Mouse (Mus musculus) midbrain, embryonic 11.5 days (tissue): ENCODE data around the gene Mtus2. TPM values are rescaled to one million over a fixed set of nuclear protein-coding genes. Genes with fewer than 3 reads are reported as not detected.

Experiments used
- ATAC-seq: fragments of 200-750 bp; cut with Nextera tagmentation; 2 replicates; pipeline ENCODE4 v1.8.0; 2017; ENCODE audit warnings: moderate TSS enrichment, moderate library complexity; ENCODE audit not compliant: low FRiP score
- DNase-seq: peaks from one replicate; pipeline ENCODE4 v3.0.0; 2015; ENCODE audit warnings: low spot score; ENCODE audit errors: missing footprints
- H3K27ac ChIP-seq: fragments of 300-500 bp; sonication (generic); 2 replicates; pipeline ENCODE4 v1.5.1; 2014; ENCODE audit warnings: low read depth, low read length
- H3K27me3 ChIP-seq: fragments of 300-500 bp; sonication (generic); 2 replicates; pipeline ENCODE4 v1.6.1; 2014; ENCODE audit warnings: mild to moderate bottlenecking, low read length, moderate library complexity, mixed read lengths; ENCODE audit not compliant: control insufficient read depth, insufficient read depth
- H3K36me3 ChIP-seq: fragments of 300-500 bp; sonication (generic); 2 replicates; pipeline ENCODE4 v1.6.1; 2014; ENCODE audit warnings: mild to moderate bottlenecking, low read length, moderate library complexity, mixed read lengths; ENCODE audit not compliant: control insufficient read depth, insufficient read depth
- H3K4me1 ChIP-seq: fragments of 300-500 bp; sonication (generic); 2 replicates; pipeline ENCODE4 v1.6.1; 2014; ENCODE audit warnings: low read length; ENCODE audit not compliant: control insufficient read depth, insufficient read depth
- H3K4me2 ChIP-seq: fragments of 300-500 bp; sonication (generic); 2 replicates; pipeline ENCODE4 v1.6.1; 2014; ENCODE audit warnings: mild to moderate bottlenecking, moderate library complexity
- H3K4me3 ChIP-seq: fragments of 300-500 bp; sonication (generic); 2 replicates; pipeline ENCODE4 v1.5.1; 2014; ENCODE audit warnings: low read depth, low read length
- H3K9ac ChIP-seq: fragments of 300-500 bp; sonication (generic); 2 replicates; pipeline ENCODE4 v1.6.1; 2014; ENCODE audit warnings: low read length
- H3K9me3 ChIP-seq: fragments of 300-500 bp; sonication (generic); 2 replicates; pipeline ENCODE4 v1.6.1; 2016; ENCODE audit warnings: low read length; ENCODE audit not compliant: control insufficient read depth
- WGBS: fragments of 180-500 bp; shearing (Covaris S2); extraction: QIAGEN DNeasy Blood & Tissue Kit; methylation state at CpG from one replicate; pipeline ENCODE4 v1.1.7; 2014; 5-methylcytosine and 5-hydroxymethylcytosine counted together
- polyA plus RNA-seq: library from polyadenylated mRNA; unstranded; fragments of >200 nt; fragmentation: Nextera tagmentation; extraction: Ambion mirVana; gene quantifications from 2 replicates; pipeline ENCODE4 v1.2.1, GENCODE M21; 2014

Mtus2 gene
- polyA plus RNA-seq, 1 experiment from 2014 or later: 13.8 TPM

- Histone ChIP-seq H3K9ac (no peak overlapping the region), H3K4me2 (no peak overlapping the region), H3K27me3 (no peaks in the 10 kb centered on the region), H3K4me1 (no peaks in the 10 kb centered on the region), H3K27ac (no peak overlapping the region), H3K4me3 (no peak overlapping the region), H3K9me3 (no peaks in the 10 kb centered on the region), H3K36me3 (no peaks in the 10 kb centered on the region)
- 91% methylated on average over 8 of the region's 8 CpGs for WGBS
- no peak for DNase-seq
- ATAC-seq: no peak
Observed at GRCm38 (mm10) chr5:148216786-148217185, 259.7 kb downstream of the Mtus2 start.

- no peak overlapping the region for H3K4me2 ChIP-seq
- no peak overlapping the region for H3K27ac ChIP-seq
- 90% methylated on average over 5 of the region's 5 CpGs for WGBS
- H3K4me1 ChIP-seq: no peaks in the 10 kb centered on the region
- no peaks in the 10 kb centered on the region for H3K36me3 ChIP-seq
- H3K9ac ChIP-seq: no peak overlapping the region
- H3K27me3 ChIP-seq: no peaks in the 10 kb centered on the region
- ATAC-seq (no peak), DNase-seq (no peak)
- no peak overlapping the region for H3K4me3 ChIP-seq
- no peaks in the 10 kb centered on the region for H3K9me3 ChIP-seq
Observed at GRCm38 (mm10) chr5:148222898-148223297, 265.8 kb downstream of the Mtus2 start.

GRCm38 (mm10) chr5:148224004-148224403 is 266.9 kb downstream of the Mtus2 start:
- H3K27ac ChIP-seq: no peak overlapping the region
- DNase-seq: no peak
- no peak for ATAC-seq
- WGBS: 92% methylated on average over 16 of the region's 16 CpGs
- no peaks in the 10 kb centered on the region for H3K27me3 ChIP-seq
- H3K36me3 ChIP-seq: no peaks in the 10 kb centered on the region
- no peaks in the 10 kb centered on the region for H3K9me3 ChIP-seq
- H3K9ac ChIP-seq: no peak overlapping the region
- no peak overlapping the region for H3K4me3 ChIP-seq
- no peaks in the 10 kb centered on the region for H3K4me1 ChIP-seq
- H3K4me2 ChIP-seq: no peak overlapping the region

- ATAC-seq (0 out of 2 replicates have a peak, but pooled peaks have one; percentile 52), DNase-seq (peak; percentile 57)
Observed at GRCm38 (mm10) chr5:148233714-148234113, 276.6 kb downstream of the Mtus2 start.

GRCm38 (mm10) chr5:148236616-148237015 is 279.5 kb downstream of the Mtus2 start:
- Histone ChIP-seq H3K9ac (no peak overlapping the region), H3K27me3 (no peaks in the 10 kb centered on the region), H3K4me1 (0 out of 2 replicates have a peak, but pooled peaks cover 2% of the 10 kb centered on the region), H3K4me2 (no peak overlapping the region), H3K36me3 (no peaks in the 10 kb centered on the region), H3K27ac (no peak overlapping the region), H3K9me3 (no peaks in the 10 kb centered on the region), H3K4me3 (no peak overlapping the region)
- DNase-seq (peak; percentile 78), ATAC-seq (no peak)
- WGBS: 48% methylated on average over 9 of the region's 9 CpGs

More at GRCm38 (mm10) chr5:148233714-148234113, 276.6 kb downstream of the Mtus2 start:
- Histone ChIP-seq H3K9me3 (no peaks in the 10 kb centered on the region), H3K4me2 (no peak overlapping the region), H3K27me3 (no peaks in the 10 kb centered on the region), H3K4me3 (no peak overlapping the region), H3K27ac (no peak overlapping the region), H3K36me3 (no peaks in the 10 kb centered on the region), H3K4me1 (no peaks in the 10 kb centered on the region), H3K9ac (no peak overlapping the region)
- WGBS: 82% methylated on average over 18 of the region's 18 CpGs

- Histone ChIP-seq H3K36me3 (no peaks in the 10 kb centered on the region), H3K4me1 (0 out of 2 replicates have a peak, but pooled peaks cover 2% of the 10 kb centered on the region), H3K4me3 (no peak overlapping the region), H3K9me3 (no peaks in the 10 kb centered on the region), H3K27ac (no peak overlapping the region), H3K4me2 (no peak overlapping the region), H3K27me3 (no peaks in the 10 kb centered on the region), H3K9ac (no peak overlapping the region)
- DNase-seq (peak; percentile 87), ATAC-seq (peak; percentile 61)
Observed at GRCm38 (mm10) chr5:148239067-148239466, 281.9 kb downstream of the Mtus2 start.

- H3K4me2 ChIP-seq: no peak overlapping the region
- no peaks in the 10 kb centered on the region for H3K27me3 ChIP-seq
- no peak for DNase-seq
- WGBS: 9% methylated on average over 2 of the region's 2 CpGs
- no peaks in the 10 kb centered on the region for H3K9me3 ChIP-seq
- no peak; the same call in 1 of the 2 replicates for ATAC-seq
- H3K4me3 ChIP-seq: no peak overlapping the region
- H3K27ac ChIP-seq: no peak overlapping the region
- H3K4me1 ChIP-seq: 0 out of 2 replicates have a peak, but pooled peaks cover 2% of the 10 kb centered on the region
- H3K9ac ChIP-seq: no peak overlapping the region
- H3K36me3 ChIP-seq: no peaks in the 10 kb centered on the region
Observed at GRCm38 (mm10) chr5:148239757-148240156, 282.6 kb downstream of the Mtus2 start.

GRCm38 (mm10) chr5:148241932-148242331 is 284.8 kb downstream of the Mtus2 start:
- 0 out of 2 replicates have a peak, but pooled peaks cover 2% of the 10 kb centered on the region for H3K4me1 ChIP-seq
- no peak overlapping the region for H3K4me2 ChIP-seq
- H3K4me3 ChIP-seq: no peak overlapping the region
- H3K36me3 ChIP-seq: no peaks in the 10 kb centered on the region
- ATAC-seq (peak; percentile 55; the same call in 1 of the 2 replicates), DNase-seq (peak; percentile 96)
- no peaks in the 10 kb centered on the region for H3K9me3 ChIP-seq
- H3K27me3 ChIP-seq: no peaks in the 10 kb centered on the region
- 9% methylated on average over 7 of the region's 7 CpGs for WGBS
- H3K27ac ChIP-seq: no peak overlapping the region
- H3K9ac ChIP-seq: no peak overlapping the region

- DNase-seq (no peak), ATAC-seq (no peak)
- WGBS: 29% methylated on average over 1 of the region's 1 CpGs
- Histone ChIP-seq H3K4me3 (no peak overlapping the region), H3K36me3 (no peaks in the 10 kb centered on the region), H3K27ac (no peak overlapping the region), H3K4me2 (no peak overlapping the region), H3K9me3 (no peaks in the 10 kb centered on the region), H3K27me3 (no peaks in the 10 kb centered on the region), H3K4me1 (0 out of 2 replicates have a peak, but pooled peaks cover 2% of the 10 kb centered on the region), H3K9ac (no peak overlapping the region)
Observed at GRCm38 (mm10) chr5:148244471-148244870, 287.4 kb downstream of the Mtus2 start.
